Mouse (Mus musculus): ENCODE measurements around the gene Folr2.

Folr2 gene

GRCm38 (mm10) chr7:101822836-101823757, 33.9 kb downstream of the Folr2 start:
- peak in 1 of 2 experiments; percentile 23 for DNase-seq

- DNase-seq: peak; percentile 19 to 22
Observed at GRCm38 (mm10) chr7:101821571-101822501, 35.2 kb downstream of the Folr2 start.

GRCm38 (mm10) chr7:101820295-101821030, 36.5 kb downstream of the Folr2 start:
- DNase-seq: no peak

GRCm38 (mm10) chr7:101817861-101818401, 39.1 kb downstream of the Folr2 start, which contains the start of gene Phox2a:
Gene Phox2a, plus strand, starts transcription at chr7:101818313.
- DNase-seq: no peak
